Mouse (Mus musculus): ENCODE measurements at regions not wholly inside any gene's neighbourhood (a gene's known extent, or its start where the extent isn't known, plus 50 kb on each side); places are given as distances from the start of the nearest gene placed in this dataset.

DNA sequence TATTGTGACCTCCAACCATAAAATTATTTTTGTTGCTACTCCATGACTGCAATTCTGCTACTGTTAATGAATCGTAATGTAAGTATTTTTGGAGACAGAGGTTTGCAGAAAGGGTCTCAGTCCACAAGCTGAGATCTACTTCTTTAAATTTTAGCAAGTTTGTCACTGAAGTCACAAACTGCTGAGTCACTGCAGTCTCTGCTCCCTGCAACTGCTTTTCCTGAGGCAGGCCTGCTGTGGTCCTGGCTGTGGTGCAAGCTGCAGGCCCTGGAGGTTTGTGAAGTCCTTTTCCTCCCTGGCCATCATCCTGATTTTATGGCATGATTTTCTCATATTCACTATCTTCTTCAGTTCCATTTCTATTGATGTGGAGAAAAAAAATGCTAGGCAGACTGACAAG lies 93.6 kb downstream of the Enkur start:
- TF ChIP-seq CTCF (conservative IDR thresholded peaks at IDR 0.05; ENCODE audit: insufficient read depth, insufficient read length, low read depth, low read length) = no peak
- TF ChIP-seq POLR2A (IDR thresholded peaks at IDR 0.05; ENCODE audit: low read depth, low read length) = no peak

Data from kidney, adult 2 months (tissue).